Mouse (Mus musculus): ENCODE measurements around the gene Tmigd1. TPM values are rescaled to one million over a fixed set of nuclear protein-coding genes. Genes with fewer than 3 reads are reported as not detected.

The Tmigd1 gene
- total RNA-seq (2021) = under 1 TPM; 0.80 to 0.84 TPM
- long read RNA-seq, experiment 1, partial matches to known transcripts = 0 of 1 reads
- long read RNA-seq, experiment 1, other reads (novel, unspliced or antisense) = 1 of 1 reads
- long read RNA-seq, experiment 2, partial matches to known transcripts = 0 of 1 reads
- long read RNA-seq, experiment 2, other reads (novel, unspliced or antisense) = 1 of 1 reads

DNA sequence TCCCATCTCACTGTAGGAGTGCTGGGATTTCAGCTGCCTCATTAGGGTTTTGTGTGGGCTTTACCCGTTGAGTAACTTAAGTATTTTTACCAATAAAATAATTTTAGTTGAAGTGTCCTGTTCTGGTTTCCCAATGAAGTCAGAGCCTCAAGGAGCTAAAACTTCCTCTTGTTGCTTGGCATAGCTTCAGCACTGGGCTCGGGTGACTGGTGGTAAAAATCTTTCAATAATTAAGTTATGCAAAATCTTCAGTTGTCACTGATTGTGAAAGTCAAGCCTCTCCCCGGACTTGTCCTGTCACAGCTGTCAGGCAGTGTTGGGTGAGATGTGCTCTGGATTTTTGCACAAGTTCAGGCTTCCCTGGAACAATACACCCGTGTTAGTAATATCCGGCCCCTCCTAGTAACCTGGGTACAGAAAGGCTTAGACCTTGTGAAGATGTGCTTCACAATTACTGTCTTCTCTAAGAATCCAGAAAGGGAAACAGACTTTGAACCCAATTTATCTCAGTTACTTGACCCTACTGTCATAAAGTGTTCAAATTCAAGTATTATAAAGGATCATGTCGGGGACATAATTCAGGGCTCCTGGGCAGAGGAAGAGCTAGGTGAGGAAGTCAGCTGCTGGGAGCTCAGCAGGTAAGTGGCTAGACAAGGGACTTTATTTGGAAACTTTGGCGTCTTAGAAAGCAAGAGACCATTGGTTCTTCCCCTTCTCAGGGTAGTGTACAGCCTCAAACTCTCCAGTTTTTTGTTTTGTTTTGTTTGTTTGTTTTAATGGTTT, at the start of gene Tmigd1:
Gene Tmigd1, plus strand, starts transcription at position 581 of the 783 bp plus-strand sequence.
- intact Hi-C loops (cut with DNase I) = loop anchor here (5.0 kb wide), 1 partner anchor 41 kb away; no protein-coding TSS in a partner anchor
- DNase-seq = no peak

DNA sequence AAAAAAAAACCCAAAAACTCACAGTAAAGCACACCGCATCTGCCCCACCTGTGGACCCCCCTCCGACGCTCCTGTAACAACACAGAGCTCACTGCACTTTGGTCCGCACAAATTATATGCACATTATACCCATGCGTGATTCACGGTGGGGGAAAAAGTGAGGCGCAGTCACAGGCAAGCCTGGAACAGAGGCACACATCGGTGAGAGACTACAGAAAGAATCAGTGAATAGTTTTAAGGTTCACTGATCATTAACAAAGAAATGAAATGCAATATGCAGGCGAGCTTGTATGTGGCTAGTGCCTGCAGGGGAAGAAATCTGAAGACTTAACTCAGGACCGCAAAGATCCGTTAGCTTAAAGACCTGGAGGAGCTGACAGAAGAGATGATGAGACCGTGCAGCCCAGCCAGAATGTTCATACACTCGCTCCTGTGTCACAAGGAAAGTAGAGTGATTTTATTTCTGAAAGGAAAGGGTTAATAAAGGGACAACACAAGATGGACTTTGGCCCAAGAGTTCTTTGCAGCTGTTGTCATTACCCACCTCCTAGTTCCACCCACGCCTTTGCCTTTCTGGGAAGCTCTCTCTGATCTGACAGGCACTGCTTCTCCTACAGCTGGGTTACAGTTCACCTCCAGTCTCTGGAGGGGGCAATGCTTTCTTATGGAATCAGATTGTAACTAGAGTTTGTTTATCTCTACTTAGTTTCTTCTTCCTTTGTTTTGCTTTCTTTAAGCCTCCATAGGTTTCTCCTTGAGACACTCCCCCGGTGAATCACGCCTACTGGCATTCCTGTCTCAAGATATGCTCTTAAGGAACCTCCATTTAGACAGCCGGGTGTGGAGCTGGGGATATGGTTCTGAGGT, 47.3 kb upstream of the Tmigd1 start:
- intact Hi-C loops (cut with DNase I) = no loop called here
- DNase-seq = peak in 1 of 2 experiments; percentile 34

DNA sequence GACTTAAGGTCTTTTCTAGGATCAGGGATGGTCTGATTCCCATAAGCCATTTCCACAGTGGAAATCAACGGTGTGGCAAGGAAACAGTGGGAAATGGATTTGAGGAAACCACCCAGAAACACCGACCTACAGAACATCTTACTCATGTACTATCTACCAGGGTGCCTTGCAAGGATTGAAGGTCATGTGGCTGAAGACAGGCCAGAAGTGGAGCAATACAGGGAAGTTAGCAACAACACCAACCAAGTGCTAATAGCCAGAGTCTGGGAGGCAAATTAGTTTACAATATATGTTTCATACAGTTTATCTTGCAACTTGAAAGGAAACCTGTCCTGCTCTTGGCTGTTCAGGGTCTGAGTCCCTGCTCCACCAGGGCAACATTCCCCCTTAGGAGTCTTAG, 45.4 kb upstream of the Tmigd1 start:
- intact Hi-C loops (cut with DNase I) = no loop called here
- no peak for DNase-seq

DNA sequence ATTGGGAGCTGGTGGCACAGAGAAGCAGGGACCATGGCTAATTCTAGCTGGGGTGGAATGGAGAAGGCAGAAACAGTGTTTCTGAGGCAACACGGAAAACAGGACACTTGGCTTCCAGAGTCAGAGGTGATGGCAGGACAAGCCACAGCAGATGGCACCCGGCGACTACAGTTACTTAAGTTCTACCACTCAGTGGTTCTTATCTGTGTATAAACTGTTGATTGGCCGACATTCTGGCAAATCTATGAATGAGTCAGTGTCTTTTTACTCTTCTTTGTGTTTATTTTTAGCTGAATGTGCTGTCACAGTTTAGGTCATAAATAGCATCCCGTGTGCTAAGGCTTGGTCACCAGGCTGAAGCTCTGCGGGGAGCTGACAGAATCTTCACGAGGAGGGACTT, 44.8 kb upstream of the Tmigd1 start:
- peak; percentile 16 to 50 for DNase-seq
- intact Hi-C loops (cut with DNase I) = no loop called here

DNA sequence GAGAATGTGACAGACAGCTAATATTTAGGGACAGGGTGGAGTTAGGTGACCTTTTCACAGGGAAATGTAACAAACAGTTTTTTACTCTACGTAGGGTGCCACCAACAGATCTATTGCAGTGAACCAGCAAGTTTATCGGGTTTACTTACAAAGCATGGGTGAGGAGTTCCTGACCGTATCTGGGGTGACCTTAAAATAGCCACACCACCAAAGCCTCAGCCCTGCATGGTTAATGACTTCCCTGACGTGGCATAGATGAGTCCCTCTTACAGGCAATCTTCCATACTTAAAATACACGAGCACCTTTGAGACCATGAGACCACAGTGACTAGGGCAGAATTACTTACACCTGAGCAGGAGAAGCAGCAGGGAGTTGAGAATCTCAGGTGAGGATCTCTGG, 43.2 kb upstream of the Tmigd1 start:
- intact Hi-C loops (cut with DNase I) = no loop called here
- no peak for DNase-seq

DNA sequence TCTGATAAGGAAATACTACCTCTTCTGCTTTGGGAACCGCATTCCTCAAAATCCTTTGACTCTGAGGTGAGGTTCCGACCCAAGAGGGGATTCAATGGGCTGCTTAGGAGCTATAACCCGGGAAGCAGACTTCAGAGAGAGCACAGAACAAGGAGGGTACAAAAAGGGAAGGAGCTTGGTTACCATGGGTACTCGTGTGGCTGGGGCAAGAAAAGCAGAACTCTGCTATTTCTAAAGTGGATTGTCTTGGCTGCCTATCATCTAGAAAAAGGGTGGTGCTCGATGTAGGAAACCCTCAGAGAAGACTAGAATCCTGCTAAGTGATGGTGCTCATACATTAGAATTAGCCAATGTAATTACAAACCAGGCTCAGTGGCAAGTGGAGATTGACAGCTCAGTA, 42.7 kb upstream of the Tmigd1 start:
- intact Hi-C loops (cut with DNase I) = no loop called here
- DNase-seq = no peak

DNA sequence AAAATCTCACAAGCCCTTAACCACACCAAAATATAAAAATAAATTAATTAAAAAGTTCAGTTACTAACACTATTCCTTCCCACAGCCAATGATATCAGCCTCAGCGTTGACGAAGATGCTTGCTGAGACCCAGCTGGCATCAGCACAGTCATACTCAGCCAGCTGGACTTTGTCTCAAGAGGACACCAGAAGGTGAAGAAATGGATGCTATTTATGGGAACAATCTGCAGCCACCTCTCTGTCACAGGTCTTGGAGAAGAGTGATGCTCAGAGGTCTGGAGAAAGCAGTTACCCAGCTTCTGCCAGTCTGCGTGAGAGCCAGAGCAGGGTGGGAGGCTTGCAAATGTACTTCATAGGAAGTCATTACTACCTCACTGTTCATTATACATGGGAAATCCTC, 40.8 kb upstream of the Tmigd1 start:
- peak in 1 of 2 experiments; percentile 30 for DNase-seq
- intact Hi-C loops (cut with DNase I) = no loop called here

DNA sequence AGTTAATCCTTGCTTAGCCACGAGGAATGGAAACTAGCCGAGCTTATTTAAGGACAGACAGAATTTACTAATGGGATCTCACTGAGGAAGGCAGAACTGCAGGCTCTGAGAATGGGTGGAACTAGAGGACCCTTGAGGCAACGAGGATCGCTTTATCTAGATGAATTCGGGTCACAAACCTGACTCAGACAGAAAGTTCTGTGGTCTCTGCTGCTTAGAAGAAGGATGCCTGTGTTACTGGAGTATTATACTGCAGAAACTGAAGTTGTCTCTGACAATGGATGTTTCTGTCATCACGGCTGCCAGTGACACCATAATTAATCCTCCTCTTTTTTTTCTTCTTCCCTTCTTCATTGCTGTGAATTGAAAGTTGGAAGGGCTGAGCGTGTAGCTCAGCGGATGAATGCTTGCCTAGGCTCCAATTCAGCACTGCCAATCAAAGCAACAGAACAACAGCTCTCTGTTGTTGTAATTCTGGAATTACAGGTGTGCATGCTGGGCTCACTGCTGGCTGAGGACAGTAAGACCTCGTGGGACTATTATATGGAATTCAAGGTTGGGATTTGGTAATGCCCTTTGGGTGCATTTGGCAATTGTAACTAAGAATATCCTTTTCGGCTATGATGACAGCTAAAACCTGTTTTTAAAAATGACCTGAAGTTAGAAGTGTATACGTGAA, 29.3 kb upstream of the Tmigd1 start:
- intact Hi-C loops (cut with DNase I) = no loop called here
- no peak for DNase-seq

DNA sequence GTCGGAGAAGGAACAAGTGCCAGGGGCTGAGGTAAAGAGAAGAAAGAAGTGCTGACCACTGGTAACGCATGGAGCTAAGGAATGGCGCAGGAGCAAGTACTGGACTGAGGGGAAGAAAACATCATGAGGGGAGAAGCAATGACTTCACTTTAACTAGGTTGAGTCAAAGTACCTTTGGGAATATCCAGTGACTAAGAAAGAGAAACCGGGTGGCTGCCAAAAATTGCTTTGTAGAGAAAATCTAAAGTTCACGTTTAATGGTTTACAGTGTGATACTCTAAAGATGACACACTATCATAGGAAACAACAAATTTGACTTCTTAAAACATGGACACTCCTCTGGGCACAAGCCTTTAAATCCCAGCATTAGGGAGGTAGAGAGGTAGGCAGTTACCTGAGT, 28.1 kb upstream of the Tmigd1 start:
- no peak for DNase-seq
- intact Hi-C loops (cut with DNase I) = no loop called here

DNA sequence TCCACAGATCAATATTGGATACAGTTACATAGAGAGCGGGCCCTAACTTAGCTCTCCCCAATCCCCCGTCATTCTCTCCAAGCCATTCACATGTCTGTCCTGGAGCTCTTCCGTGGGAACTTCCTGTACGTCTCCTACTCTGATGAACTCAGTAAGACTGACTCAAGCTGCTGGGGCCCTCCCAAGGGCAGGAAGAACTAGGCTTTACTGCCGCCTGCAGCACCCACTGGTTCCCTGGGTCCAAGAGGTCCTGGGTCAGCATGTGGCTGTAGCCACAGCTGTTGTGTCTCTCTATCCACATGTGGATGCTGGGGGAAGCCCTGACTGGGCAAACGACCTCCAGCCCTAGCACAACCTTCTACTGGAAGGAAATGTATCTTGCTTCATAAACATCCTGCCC, 27.2 kb upstream of the Tmigd1 start:
- intact Hi-C loops (cut with DNase I) = no loop called here
- no peak for DNase-seq

DNA sequence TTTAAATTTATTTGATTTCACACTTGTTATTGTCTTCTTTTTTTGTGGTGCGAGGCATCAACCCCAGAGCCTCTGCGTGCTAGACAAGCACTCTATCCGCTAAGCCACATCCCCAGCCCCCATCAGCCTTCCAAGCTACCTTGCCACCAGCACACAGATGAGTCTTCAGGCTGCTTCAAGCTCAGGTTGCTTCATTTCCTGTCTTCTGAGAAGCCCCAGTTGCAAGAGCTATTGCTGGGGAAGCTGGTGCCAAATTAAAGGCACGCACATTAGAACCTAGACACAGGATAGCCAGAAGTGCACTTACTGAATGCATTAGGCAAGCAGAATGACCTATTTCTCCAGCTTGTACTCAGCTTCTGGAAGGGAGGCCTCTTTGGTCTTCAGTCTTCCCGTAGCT, 22.1 kb upstream of the Tmigd1 start:
- DNase-seq = no peak
- intact Hi-C loops (cut with DNase I) = no loop called here

DNA sequence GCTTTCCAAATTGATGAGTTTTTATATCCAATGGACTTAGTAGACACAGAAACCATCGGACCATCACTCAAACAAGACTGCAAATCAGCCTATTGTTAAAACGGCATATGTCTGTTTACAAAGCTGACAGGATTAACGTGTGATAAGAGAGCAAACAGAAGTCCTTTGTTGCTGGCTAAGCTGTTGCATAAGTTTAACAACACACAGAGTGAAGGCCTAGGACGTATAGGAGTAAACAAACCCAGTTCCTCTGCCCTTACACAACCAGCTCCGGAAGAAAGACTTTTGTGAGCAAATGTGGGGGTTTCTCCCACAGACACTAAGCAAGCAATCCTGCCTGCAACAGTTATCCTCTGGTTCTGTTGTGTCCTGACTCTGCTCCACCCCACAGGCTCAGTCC, 17.5 kb upstream of the Tmigd1 start:
- no peak for DNase-seq
- intact Hi-C loops (cut with DNase I) = no loop called here

DNA sequence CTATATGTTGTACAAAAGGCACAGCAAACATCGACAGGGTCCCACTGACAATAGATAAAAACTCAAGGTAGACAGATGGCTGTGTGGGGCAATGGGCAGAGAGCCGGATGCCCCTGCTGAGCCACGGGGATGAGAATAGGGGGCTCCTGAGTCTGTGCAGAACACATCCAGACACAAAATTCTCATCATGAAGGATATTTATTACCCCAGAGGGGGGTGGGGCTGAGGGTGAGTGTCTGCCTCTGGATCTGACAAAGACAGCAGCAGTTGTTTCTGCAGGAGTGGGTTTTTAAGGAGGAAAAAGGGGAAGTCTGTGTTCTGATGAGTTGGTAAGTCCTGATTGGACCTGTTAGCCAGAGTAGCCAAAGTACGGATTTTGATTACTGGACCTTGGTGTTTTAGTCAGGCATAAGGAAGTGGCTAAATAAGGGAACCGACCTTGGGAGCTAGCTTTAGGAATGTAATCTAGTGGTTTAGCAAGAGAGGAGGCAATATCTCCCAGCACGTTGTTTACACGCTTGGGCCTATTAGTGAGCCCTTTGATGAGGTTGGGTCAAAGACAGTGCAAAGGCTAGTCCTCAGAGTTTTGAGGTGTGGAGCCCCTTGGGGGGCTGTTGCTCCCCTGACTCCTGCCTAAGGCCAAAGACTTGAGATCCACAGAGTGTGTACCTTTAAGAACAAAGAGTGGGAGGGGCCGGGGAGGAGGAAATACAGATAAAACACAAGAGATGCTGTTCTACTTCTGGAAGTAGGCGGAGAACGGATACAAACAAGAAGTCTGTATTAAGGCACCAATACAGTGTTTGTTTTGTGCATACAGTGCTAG, 12.4 kb upstream of the Tmigd1 start:
- intact Hi-C loops (cut with DNase I) = no loop called here
- DNase-seq = peak; percentile 33 to 35

DNA sequence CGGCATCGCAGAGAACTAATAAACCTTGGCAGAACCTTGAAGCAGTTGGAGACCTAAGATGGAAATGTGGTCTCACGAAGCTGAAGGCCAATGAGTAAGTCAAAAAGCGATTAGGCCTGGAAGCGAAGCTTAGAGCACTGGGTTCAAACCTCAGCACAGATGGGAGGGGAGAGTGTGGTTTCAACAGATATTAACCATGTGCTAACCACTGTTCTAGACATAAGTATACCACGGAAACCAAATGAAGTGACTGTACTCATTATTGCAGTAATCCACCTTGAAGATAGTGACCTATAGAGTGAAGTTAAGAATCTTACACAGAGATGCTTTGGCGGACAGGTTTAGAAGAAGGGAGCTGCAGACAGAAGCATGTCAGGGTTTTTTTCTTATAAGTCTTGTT, 10.8 kb upstream of the Tmigd1 start:
- DNase-seq = no peak
- intact Hi-C loops (cut with DNase I) = no loop called here

DNA sequence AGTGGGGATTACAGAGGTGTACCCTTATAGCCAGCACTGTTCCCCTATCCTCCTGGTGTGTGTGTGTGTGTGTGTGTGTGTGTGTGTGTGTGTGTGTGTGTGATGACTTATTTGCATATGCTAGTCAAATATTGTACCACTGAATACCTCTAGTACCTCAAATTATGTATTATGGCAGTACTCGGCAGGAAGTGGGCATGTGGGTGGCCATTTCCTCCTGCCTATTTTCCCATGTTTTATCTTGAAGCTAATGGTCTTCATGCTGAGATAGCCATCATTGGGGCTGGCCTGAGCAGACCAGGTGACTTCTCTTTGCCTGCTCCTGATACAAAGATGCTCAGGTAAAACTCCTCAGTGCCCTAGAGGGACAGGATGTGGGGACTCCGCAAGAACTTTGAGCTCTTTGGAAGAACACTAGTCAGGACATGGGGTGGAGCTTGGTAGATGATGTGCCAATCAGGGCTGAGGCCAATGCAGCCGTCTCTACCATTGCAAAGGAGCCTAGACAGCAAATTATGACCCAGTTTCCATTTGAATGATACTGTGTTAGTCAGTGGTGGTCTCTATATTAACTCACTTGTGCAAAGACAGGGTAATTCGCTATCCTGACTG, 10.1 kb upstream of the Tmigd1 start:
- DNase-seq = no peak
- intact Hi-C loops (cut with DNase I) = no loop called here

DNA sequence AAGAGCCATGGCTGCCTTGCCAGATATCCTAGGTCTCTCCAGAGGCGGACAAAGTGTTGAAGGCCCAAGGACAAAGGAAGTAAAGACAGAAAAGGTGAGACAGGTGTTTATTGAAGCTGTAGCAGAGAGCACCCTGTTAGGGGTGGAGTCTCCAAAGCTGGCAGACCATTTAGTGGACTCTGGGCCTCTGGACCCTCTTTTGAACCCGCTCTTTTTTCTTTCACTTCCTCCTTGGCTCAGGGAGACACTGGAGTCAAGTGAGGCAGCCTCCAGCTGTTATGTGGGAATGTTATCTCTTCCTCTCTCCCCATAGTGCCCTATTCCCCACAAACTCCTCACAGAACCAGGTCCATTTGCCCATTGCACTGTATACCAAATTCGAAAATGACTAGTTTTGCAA, 9.0 kb upstream of the Tmigd1 start:
- intact Hi-C loops (cut with DNase I) = no loop called here
- DNase-seq = no peak

DNA sequence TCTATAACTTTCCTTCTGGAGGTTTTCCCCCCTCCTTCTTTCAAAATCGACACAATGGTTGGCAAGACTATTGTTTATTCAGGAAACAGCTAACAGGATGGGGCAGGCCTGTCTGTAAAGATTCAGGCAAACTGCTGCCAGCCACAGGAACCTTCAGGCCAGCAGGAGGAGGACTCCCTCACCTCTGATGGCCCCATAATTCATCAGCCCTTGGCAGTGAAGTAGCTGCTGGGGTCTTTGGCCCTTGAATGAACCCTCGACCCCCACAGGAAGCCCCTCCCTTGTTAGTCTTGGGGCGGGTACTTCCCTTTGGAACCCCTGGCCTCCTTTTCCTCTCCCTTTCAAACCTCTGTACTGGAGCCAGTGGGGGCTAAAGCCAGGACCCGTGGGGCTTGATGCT, 8.4 kb upstream of the Tmigd1 start:
- intact Hi-C loops (cut with DNase I) = no loop called here
- peak; percentile 50 to 58 for DNase-seq

DNA sequence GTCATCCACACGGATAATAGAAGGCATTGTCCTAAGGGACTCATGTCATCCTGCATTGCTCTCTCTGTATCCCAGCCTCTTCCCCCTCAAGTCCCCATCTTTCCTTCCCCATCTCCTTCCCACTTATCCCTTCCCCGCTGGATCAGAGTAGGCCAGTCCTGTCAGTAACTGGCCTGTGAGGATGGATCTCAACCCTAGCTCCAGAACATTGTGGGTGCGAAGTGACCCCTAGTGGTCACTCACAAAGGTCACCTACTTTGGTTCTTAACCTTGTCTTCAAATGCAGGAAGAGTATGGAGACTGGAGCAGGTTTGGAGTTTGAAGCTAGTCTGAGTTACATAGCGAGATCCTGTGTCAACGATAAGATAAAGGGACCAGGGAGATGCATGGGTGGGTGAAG, 7.7 kb upstream of the Tmigd1 start:
- peak; percentile 73 to 79 for DNase-seq
- intact Hi-C loops (cut with DNase I) = loop anchor here (1.0 to 2.0 kb wide), 3 partner anchors 49 to 104 kb away; no protein-coding TSS in a partner anchor

DNA sequence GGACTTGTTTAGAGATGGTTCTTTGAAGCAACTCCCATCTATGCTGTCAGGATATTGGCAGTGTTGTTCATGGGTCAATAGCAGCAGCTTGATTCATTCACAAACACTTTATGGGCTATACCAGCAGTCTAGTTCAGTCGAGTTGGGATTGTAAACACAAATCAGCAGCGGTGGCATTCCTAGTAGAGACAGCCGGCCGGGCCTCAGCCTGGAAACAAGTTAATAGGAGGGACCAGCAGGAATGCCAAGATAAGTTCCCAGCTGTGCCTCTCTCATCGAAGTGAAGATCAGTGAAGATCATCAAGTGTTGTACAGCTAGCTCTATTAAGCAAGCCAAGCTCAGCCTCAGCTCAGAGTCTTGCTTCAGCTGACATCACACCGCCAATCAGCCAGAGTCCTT, 5.6 kb upstream of the Tmigd1 start:
- no peak for DNase-seq
- intact Hi-C loops (cut with DNase I) = loop anchor here (5.0 kb wide), 1 partner anchor 219 kb away; the partner anchor contains the start of gene Trarg1
